Mouse (Mus musculus) CH12.LX (cell line): ENCODE results near the gene Tmbim6.

Experiments used
- CTCF ChIP-seq, 2 experiments: IDR thresholded peaks in 1 of 2; conservative IDR thresholded peaks in 1 of 2; 2 replicates each; pipeline ENCODE4 v1.5.1; 2011 to 2012; ENCODE audit warnings: low read depth in 2 of 2, low read length in 2 of 2, improper control_type of control experiment in 1 of 2, inconsistent platforms in 1 of 2, mild to moderate bottlenecking in 1 of 2, moderate library complexity in 1 of 2
- ELF1 ChIP-seq: IDR thresholded peaks from 2 replicates; pipeline ENCODE4 v1.6.1; 2014; ENCODE audit warnings: low read depth, mild to moderate bottlenecking, inconsistent platforms, low read length, improper control_type of control experiment
- ETS1 ChIP-seq: conservative IDR thresholded peaks from 2 replicates; pipeline ENCODE4 v1.6.1; 2012; ENCODE audit warnings: low read depth, mild to moderate bottlenecking, inconsistent platforms, low read length, improper control_type of control experiment, moderate library complexity
- MAZ ChIP-seq: IDR thresholded peaks from 2 replicates; pipeline ENCODE4 v1.6.1; 2012; ENCODE audit warnings: low read depth, mild to moderate bottlenecking, inconsistent platforms, low read length, improper control_type of control experiment, moderate library complexity
- NRF1 ChIP-seq: IDR thresholded peaks from 2 replicates; pipeline ENCODE4 v1.6.1; 2014; ENCODE audit warnings: low read depth, mild to moderate bottlenecking, inconsistent platforms, low read length, improper control_type of control experiment, moderate library complexity
- POLR2A ChIP-seq: IDR thresholded peaks from 2 replicates; pipeline ENCODE4 v1.6.1; 2011; ENCODE audit warnings: low read depth, mild to moderate bottlenecking, improper control_type of control experiment, low read length
- RCOR1 ChIP-seq: conservative IDR thresholded peaks from 2 replicates; pipeline ENCODE4 v1.6.1; 2012; ENCODE audit warnings: low read depth, mild to moderate bottlenecking, inconsistent platforms, low read length, improper control_type of control experiment
- SMC3 ChIP-seq: IDR thresholded peaks from 2 replicates; pipeline ENCODE4 v1.6.1; 2011; ENCODE audit warnings: low read depth, low read length, improper control_type of control experiment
- TCF12 ChIP-seq: IDR thresholded peaks from 2 replicates; pipeline ENCODE4 v1.6.1; 2014; ENCODE audit warnings: low read depth, mild to moderate bottlenecking, inconsistent platforms, low read length, improper control_type of control experiment
- ZMIZ1 ChIP-seq: IDR thresholded peaks from 2 replicates; pipeline ENCODE4 v1.6.1; 2012; ENCODE audit warnings: low read depth, mild to moderate bottlenecking, inconsistent platforms, low read length, improper control_type of control experiment

- TF ChIP-seq MAZ, result no peak
- no peak for TF ChIP-seq ZMIZ1
- no peak for TF ChIP-seq POLR2A
- no peak for TF ChIP-seq CTCF (conservative IDR thresholded peaks at IDR 0.05 in 1 of 2, IDR thresholded peaks at IDR 0.05 in 1 of 2; ENCODE audit: low read depth in 2 of 2, low read length in 2 of 2)
- TF ChIP-seq ETS1, result no peak
- TF ChIP-seq SMC3, result no peak
- TF ChIP-seq TCF12, result no peak
- TF ChIP-seq RCOR1, result no peak
- no peak for TF ChIP-seq NRF1
- TF ChIP-seq ELF1, result no peak
These were observed 19.1 kb downstream of the Tmbim6 start for GRCm38 (mm10) chr15:99411747-99412146.
